Mouse (Mus musculus): ENCODE measurements around the gene Ralgps1. TPM values are rescaled to one million over a fixed set of nuclear protein-coding genes. Genes with fewer than 3 reads are reported as not detected.

Ralgps1 gene
- total RNA-seq, 1 experiment from 2014 or later = 13.8 TPM

DNA sequence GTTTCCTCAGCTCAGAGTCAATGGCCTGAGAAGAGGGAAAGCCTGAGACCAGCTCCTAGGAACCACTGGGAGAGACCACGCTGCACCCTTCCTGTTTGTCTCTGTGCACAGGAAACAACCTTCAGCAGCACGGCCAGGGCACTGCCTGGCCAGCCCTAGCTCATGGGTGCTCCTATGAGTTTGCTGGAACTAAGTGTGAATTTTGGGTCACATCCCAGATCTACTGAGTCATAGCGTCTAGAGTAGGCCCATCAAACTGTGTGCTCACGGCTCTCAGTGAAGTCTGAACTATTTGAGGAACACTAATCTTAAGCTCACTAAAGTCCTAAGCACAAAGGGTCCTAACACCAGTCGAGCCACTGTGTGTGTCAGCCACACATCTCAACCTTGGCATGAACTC lies 166.3 kb downstream of the Ralgps1 start:
- ATAC-seq (ENCODE audit: extremely low read depth, insufficient number of reproducible peaks, low FRiP score, poor library complexity, severe bottlenecking) = no peak

DNA sequence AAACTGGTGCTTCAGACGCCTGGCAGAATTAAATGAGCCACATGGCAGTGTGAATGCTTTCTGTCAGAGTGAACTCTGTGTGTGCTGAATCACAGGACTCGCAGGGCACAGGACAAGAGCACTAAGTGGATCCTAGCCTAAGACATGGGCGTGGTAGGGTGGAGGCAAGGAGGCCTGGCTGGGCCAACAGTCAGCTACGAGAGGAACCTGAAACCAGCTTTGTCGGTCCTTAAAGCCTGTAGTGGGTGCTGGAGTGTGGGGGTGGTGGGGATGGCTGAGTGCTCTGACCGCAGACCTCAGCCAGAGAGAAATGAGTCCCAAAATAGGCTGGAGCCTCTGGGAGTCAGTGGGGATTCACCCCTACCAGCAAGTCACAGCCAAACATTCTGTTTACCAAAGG lies 168.0 kb downstream of the Ralgps1 start:
- ATAC-seq (ENCODE audit: extremely low read depth, insufficient number of reproducible peaks, low FRiP score, poor library complexity, severe bottlenecking) = peak; percentile 17; the same call in 1 of the 2 replicates

DNA sequence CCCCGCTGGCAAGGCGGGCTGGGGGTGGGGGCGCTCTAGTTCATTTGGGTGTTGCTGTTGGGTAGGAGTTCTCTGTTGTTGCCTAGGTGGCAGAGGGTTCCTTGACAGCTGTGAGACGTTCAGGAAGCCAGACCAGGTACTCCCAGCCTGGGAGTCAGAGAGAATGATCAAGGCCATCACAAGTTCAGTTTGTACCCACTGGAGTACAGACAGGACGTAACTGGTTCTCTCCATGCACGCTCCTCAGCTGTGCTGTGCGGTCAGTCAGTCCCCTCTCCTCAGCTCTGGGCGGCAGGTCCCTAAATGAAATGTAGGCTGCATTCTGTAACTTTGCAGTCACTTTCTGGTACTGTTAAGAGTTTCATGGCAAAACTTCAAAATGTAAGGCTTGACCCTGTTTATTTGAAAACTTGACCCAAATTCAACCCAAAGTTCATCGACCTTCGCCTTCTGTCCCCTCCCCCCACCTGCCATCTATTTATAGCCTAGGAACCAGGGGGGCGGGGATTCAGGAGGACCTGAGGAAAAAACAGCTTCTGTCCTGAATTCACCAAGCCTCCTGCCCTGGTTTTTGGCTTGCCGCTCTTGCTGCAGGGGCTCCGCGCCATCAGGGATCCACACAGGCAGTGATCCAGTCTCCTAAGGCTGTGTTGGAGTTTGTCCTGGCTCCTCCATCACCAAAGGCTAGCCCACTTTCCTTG lies 170.8 kb downstream of the Ralgps1 start:
- no peak for ATAC-seq (ENCODE audit: extremely low read depth, insufficient number of reproducible peaks, low FRiP score, poor library complexity, severe bottlenecking)

DNA sequence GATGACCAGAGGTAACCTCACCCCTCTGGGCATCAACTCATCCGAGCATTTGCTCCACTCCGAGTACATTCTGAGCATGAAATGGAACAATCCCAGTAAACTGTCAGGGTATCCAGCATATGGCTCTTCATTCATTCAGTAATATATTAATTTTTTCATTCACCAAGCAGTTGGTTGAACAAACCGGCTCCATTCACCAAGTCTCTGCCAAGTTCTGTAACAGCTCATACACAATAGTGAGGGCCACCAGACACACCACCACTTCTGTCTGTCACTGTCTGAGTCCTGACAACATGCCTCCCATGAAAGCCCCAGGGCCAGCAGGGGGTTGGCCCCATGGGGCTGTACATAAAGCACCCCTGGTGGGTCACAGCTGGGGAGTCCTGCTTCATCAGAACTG lies 181.3 kb downstream of the Ralgps1 start:
- no peak for ATAC-seq (ENCODE audit: extremely low read depth, insufficient number of reproducible peaks, low FRiP score, poor library complexity, severe bottlenecking)

DNA sequence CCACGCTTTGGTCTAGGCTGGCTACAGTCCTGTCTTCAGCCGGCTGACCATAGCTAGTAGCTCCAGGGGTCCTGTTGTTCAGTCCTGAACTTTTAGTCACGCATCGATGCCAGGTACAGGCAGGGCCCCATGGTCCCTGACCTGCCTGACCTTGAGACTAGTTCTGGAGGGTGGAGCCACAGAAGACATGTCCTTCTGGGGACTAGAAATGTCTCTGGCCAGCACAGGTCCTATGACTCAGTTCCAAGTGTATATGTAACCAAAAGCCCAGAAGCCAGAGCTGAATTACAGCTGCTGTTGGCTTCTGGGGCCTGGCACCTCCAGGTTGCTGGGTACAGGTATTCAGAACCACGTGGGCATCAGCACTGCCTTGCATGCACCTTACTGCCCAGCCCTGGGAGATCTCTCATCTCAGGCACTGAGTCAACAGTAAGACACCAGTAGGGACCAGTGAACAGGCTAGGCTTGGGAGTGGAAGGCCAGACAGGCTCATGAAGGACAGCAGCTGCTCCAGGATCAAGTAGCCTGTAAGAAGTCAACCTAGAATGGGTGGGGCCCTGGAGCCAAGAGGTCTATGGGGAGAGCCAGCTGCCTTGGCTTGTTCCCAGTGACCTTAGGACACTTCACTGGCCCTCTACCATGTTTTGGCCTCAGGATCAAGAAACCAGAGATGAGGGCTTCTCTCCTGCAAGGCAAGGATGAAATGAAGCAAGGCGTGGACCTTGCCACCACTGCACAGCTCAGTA lies 182.2 kb downstream of the Ralgps1 start:
- ATAC-seq (ENCODE audit: extremely low read depth, insufficient number of reproducible peaks, low FRiP score, poor library complexity, severe bottlenecking) = no peak; the same call in 1 of the 2 replicates

- no peak for ATAC-seq (ENCODE audit: extremely low read depth, insufficient number of reproducible peaks, low FRiP score, poor library complexity, severe bottlenecking)
Observed at GRCm38 (mm10) chr2:33187874-33188273, 183.4 kb downstream of the Ralgps1 start.

DNA sequence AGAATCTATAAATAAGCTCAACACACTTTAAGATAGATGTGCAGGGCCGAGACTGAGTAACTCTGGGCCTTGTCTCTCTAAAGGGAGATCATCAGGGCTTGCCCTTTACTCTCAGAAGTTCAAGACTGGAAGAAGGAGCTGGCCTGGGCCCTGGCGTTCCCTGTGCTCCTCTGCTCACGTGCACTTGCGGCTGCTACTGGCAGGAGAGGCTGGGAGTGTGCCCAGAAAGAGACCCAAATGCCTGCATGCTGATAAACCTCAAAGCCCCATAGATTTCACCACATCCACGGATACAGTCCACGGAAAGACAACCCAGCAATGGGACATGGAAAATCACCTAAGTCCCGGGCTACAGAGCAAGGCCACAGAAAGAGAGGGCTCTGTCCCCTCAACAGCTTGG lies 184.8 kb downstream of the Ralgps1 start:
- ATAC-seq (ENCODE audit: extremely low read depth, insufficient number of reproducible peaks, low FRiP score, poor library complexity, severe bottlenecking) = no peak

GRCm38 (mm10) chr2:33185258-33185657 lies 186.0 kb downstream of the Ralgps1 start:
- ATAC-seq (ENCODE audit: extremely low read depth, insufficient number of reproducible peaks, low FRiP score, poor library complexity, severe bottlenecking) = no peak

DNA sequence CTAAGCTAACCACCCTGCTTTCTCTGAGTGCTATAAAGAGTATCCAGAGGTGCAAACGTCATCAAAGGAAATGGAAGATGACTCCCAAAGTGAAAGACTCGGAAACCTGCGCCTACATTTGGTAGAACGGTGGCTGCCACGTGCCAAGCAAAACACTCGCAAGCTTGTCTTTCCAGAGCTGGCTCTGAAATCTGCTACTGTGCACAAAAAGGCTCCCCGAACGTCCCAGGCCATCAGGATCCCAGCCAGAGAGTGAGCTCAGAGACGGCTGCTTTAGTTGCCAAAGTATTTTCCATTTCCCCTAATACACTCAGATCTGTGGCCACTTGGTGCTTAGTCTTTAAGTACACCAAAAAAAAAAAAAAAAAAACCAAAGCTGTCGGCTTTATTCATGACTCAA lies 186.6 kb downstream of the Ralgps1 start:
- no peak for ATAC-seq (ENCODE audit: extremely low read depth, insufficient number of reproducible peaks, low FRiP score, poor library complexity, severe bottlenecking)

DNA sequence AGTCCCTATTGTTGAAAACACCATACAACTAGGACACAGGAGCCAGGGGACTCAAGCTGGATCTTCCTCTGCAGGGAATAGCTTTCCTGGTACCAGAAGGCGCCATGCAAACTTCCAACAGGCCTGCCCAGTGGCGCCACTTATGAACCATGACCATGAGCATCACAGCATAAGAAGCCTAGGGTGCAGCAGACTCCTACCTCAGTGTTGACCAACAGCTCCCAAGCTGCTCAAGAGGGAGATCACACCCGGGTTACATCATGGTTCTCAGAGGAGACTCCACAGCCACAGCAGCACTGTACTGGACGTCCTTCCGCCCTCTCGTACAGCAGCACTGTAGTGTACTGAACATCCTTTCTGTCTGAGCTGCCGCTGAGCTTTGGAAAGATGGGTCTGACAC lies 188.0 kb downstream of the Ralgps1 start:
- no peak for ATAC-seq (ENCODE audit: extremely low read depth, insufficient number of reproducible peaks, low FRiP score, poor library complexity, severe bottlenecking)

DNA sequence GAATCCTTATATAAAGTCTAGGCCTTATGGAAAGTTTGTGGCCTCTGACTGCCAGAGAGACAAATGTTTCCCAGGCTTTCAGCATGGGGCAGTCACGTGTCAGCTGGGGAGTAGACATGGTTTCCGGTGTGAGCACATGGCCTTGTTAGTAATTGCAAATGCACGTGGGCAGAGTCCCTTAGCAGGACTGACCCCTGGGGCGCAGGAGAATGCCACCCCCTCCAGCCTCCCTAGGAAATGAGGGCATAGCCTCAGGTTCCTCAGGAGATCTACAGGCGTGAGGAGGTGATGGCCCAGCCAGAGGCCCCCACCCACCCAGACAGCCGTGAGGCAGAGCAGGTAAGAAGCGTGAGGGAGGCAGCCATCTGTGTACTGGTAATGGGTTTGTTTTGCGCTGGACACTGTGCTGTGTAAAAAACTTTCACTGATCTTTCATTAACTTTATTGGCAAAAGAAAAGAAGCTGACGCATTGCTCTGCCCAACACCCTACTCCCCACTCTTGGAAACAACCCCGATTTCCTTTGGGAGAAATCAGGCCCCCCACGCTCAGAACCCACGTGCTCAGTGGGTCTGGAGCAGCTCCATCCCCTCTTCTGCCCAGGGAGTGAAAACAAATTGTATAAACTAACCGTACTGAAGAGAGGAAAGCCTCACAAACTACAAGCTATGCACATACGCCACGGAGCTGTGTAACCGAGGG lies 191.2 kb downstream of the Ralgps1 start:
- ATAC-seq (ENCODE audit: extremely low read depth, insufficient number of reproducible peaks, low FRiP score, poor library complexity, severe bottlenecking) = no peak

- no peak for ATAC-seq (ENCODE audit: extremely low read depth, insufficient number of reproducible peaks, low FRiP score, poor library complexity, severe bottlenecking)
Observed at GRCm38 (mm10) chr2:33179171-33179929, 191.9 kb downstream of the Ralgps1 start.

GRCm38 (mm10) chr2:33178243-33178932 lies 192.9 kb downstream of the Ralgps1 start:
- ATAC-seq (ENCODE audit: extremely low read depth, insufficient number of reproducible peaks, low FRiP score, poor library complexity, severe bottlenecking) = no peak

DNA sequence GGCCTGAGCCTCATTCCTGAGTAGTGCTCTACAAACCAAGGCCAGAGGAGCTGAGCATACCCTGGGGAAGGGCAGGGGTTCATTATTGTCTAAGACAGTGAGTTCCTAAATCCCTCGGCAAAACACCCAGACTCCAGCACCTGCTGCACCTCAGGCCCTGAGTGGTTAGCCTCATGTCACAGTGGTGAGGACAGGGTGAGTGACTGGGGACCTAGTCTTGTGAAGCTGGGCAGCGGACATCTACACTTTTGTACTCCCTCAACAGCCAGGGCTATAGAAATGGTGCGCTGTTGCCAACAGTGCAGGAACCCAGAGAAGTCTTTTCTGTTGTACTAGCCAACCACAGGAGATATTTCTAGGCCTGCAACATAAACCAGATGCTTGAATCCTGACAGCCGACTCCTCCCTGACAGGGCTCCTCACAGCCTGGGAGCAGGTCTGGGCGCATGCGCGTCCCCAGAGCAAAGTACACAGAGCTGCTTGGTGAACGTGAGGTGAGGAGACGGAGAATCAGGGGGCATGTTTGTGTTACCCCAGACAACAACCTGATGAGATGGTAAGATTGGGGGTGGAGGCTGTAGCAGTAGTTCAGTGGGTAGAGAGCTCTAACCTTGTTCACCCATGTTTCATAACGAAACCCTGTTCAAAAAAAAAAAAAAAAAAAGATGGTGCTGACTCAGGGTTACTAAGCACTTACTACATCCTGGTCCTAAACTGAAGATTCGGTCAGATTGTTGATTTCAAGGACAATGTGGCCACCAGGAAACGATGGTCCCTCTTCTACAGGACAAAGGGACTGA lies 193.6 kb downstream of the Ralgps1 start:
- no peak for ATAC-seq (ENCODE audit: extremely low read depth, insufficient number of reproducible peaks, low FRiP score, poor library complexity, severe bottlenecking)

DNA sequence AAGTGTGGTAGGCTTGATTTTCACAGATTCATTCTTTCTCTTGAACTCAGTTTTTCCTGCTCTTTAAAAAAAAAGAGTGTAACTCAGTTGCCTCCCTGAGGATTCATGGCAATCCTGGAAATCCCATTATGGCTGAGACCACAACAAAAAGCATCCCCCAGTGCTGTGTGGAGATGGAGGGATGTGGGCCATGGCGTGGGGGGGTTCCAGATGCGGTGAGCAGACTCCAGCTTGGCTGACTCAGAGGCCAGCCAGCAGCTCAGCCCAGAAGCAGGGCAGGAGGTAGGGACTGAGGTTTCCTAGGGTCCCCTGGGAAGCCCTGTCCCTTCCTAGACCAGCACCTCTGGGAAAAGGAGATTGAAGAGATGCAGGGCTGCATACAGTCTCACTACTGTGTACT lies 194.4 kb downstream of the Ralgps1 start:
- no peak for ATAC-seq (ENCODE audit: extremely low read depth, insufficient number of reproducible peaks, low FRiP score, poor library complexity, severe bottlenecking)

- no peak for ATAC-seq (ENCODE audit: extremely low read depth, insufficient number of reproducible peaks, low FRiP score, poor library complexity, severe bottlenecking)
Observed at GRCm38 (mm10) chr2:33176516-33176915, 194.8 kb downstream of the Ralgps1 start.

DNA sequence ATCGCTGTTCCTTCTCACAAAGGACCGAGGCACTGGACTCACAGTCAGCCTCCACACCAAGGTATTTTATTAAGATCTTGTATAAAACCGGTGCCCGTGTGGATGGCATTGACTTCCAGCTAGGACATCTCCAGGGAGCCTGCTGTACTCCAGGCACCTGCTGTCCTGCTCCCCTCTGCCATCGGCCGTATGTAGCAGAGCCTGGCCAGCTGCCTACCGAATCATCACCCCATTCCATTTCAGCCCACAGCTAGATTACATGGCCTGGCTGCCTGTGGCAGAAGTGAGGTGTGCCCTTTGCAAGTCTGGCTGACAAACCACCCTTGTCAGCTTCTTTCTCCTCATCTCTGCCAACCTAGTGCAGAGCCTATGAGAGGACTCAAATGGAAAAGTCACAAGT lies 197.6 kb downstream of the Ralgps1 start:
- no peak for ATAC-seq (ENCODE audit: extremely low read depth, insufficient number of reproducible peaks, low FRiP score, poor library complexity, severe bottlenecking)

DNA sequence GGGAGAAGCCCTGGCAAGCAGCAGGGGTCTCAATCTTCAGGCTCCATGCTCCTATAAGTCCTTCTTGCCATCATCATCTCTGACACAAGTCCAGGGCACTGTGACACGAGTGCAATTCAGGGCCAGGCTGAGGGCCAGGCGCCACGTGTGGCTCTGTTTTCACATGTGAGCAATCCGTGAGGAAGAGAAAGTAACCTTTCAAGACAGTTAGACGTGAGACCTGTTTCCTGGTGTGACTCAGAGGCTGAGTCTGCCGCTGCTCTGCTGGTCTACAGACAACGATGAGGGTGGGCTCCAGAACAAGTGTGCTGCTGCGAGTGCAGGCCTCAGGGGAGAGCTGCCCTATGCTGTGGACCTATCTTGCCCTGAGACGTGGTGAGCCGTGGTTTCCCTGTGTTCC lies 198.2 kb downstream of the Ralgps1 start:
- no peak for ATAC-seq (ENCODE audit: extremely low read depth, insufficient number of reproducible peaks, low FRiP score, poor library complexity, severe bottlenecking)

Measured in neutrophil, adult 5-6 weeks (primary cell).